Mouse (Mus musculus) embryo, embryonic 10 days (tissue): ENCODE data around the gene Shroom3.
"Not testable (repeated sequence)": the region's sequence is repeated elsewhere in the genome, so short reads cannot be mapped to it uniquely, and the experiment has no call there.

ENCODE experiments used
- DNase-seq: peaks from one replicate; pipeline ENCODE4 v3.0.0-alpha.2; 2015; ENCODE audit warnings: low spot score

Shroom3 gene

DNA sequence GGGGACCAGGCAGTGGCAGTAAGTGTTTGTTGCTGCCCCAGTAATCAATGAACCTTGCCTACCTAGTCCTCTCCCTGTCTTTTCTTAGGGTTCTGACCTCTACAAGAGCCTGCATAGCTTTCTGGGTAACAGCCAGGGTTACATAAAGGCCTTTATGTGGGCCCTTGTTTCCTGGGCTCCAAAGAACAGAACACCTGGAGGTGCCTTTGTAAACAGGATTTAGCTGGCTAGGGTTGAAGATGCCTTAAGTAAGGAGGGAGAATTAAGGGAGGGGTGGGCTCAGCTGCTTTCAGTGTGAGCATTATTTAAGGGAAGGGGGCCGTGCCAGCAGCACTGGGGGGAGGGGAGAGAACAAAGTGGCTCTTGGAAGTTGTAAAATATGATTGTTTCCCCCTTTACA is 210.5 kb downstream of the Shroom3 start:
- DNase-seq, result no peak

DNA sequence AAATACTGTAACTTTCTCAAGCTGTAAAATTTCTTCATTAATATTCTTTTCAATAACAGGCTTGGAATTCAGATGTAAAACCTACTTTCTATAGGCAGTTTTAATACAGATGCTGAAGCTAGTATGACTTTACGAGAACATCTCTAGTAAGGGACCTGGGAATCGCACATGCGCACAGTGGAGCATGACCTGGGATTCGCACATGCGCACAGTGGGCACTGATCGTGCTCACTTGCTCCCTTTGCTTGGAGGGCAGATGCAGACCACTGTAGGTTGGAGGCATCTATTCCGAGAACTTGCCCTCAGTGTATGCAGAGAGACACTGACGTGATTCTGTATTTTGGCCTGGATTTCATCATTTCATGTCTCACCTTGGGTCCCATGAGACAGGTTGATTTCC is 212.6 kb downstream of the Shroom3 start:
- no peak for DNase-seq

DNA sequence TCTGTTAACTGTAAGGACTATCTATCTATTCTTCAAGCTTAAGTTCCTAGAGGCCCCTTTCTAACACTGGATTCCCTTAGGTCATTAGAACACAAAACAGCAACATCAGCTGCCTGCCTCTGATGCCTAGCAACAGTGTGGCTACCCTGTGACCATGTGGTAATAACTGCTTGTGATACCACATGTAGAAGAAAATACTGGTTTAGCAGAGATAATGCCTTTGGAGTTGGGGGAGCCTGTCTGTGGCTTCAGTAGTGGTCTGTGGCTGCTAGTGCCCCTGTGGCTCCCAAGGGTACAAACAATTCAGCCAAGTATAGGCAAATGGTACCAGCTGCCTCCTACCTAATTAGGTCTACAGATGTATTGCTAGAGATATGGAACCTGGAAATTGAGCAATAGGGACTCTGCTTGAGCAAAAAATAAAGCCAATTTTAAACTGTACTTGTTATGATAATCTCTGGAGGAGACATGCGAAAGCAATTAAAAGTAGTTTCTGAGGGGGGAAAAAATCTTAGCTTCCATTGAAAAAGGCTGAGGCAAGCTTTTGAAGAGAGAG is 213.6 kb downstream of the Shroom3 start:
- peak; percentile 42 for DNase-seq

DNA sequence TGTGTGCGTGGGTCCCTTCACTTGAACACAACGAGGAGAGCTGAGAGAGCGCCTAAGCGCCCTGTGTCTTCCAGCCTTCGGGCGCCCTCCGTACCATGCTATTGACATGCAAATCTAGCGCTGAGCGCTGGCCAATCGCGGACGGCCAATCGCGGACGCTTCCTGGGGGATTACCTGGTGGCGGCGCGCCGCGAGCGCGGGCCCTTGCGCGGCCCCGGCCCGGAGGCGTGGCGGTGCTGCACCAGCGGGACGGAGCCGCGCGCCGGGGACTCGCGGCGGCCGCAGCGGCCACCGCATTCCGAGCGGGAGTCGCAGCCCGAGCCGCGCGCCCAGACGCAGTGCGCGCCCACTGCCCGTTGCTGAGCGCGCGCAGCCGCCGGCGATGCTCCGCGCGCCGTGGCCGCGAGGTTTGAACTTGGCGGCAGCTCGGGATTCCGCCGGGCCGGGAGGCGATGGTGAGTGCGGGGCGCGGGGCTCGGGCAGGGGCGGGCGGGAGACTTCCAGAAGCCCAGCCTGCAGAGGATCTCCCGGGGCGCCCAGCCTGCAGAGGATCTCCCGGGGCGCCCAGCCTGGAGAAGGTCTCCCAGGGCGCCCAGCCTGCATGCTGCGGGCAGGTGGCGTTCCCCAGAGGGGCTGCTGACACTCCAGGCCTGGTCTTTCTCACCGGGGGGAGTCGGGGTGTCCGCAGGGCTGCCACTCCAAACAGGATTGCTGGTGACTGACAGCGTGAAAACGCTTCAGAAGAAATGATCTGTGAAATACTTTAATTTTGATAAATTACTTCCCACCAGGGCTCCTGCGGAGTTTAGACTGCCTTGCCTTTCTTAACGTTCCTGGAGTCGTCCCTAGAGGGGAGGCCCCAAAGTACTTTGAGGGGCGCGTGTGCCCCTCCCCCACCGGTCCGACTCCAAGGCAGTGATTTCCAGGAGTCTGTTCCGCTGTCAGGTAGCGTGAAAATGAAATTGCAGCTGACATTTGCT is 214.8 kb downstream of the Shroom3 start:
- peak; percentile 92 for DNase-seq

DNA sequence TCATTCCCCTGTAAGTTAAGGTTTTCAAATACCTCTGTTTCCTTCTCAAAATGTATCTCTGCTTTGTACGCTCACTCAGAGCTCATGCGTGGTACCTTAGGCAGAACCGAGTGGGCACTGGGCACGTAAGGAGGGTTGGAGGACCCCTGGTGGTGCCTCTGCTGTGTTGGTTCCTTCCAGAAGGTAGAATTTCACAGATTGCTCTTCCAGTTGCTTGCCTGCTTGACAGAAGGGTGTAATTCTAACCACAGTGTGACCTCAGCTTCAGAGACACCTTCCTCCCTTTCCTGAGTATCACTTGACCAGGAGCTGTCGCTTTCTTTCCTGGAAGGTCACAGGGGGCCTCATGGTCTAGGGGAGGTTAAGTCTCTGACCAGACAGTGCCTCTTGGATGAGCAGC is 217.2 kb downstream of the Shroom3 start:
- peak; percentile 63 for DNase-seq

DNA sequence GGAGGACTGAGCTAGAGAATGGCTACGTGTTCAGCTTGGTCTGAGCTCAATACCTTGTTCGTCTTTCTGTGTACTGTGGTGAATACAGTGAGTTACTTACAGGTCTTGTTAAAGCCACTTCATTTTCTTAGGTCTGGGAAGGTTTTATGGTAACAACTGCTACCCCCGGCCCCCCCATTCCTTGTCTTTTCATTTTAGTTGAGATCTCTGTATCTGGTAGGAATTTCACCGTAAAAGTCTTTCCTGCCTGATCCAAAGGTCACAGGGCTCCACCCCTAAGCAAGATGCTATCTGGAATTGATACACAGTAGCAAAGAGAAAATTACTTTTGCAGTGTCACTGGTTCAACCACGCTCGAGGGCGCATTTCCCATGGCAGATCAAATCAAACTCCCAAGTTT is 218.6 kb downstream of the Shroom3 start:
- peak; percentile 38 for DNase-seq

DNA sequence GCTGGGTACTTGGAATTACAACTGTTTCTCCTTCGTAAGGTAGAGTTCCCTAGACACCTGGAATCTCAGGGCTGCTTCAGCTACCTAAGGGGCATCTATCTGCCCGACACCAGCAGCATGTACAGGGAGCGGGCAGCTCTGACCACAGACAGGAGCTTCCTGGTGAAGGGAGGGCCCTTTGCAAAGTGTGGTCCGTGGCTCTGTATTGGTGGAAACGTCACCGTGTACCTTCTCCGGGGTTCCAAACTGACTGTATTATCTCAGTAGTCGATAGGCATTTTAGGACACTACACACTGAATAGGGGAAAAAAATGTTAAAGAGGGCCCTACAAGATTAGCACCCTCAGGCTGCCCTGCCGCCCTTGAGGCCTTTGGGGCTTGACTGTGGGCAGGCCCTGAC is 221.9 kb downstream of the Shroom3 start:
- DNase-seq, result no peak

- DNase-seq, result peak; percentile 92
Observed at GRCm38 (mm10) chr5:92905594-92906008, 222.4 kb downstream of the Shroom3 start.

- DNase-seq, result no peak
Observed at GRCm38 (mm10) chr5:92908227-92908626, 225.0 kb downstream of the Shroom3 start.

DNA sequence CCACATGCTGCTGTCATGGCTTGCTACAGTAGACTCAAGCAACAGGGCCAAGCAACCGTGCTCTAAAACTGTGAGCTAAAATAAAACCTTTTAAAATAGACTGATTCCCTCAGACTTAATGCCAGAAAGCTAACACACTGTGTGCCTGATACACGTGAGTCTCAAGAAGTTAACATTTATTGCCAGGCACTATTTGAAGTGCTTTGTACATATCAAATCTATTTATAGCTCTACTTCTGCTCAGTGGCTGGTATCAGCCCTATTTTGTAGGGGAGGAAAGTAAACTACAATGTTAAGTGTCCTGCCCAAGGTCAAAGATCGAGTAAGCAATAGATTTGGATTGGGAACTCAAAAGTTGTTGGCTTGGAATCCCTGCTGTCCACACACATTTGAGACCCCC is 227.6 kb downstream of the Shroom3 start:
- no peak for DNase-seq

DNA sequence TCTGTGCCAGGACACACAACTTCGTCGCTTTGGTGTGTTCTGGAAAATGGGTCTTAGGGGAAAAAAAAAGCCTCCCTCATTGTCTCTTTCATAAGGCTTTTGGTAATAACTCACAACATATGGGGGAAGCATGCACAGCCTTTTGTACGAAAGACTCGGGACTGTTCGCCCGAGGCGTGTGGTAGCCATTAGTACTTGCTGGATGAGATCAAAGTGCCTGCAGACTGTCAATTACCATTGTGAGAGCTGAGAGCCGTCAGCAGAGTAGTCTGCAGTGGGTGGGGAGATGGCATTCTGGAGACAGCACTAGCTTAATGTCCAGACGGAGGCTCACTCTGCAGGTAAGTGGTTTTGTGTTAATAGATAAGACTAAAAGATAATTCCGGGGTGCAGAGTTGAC is 232.2 kb downstream of the Shroom3 start:
- DNase-seq, result peak; percentile 82

- DNase-seq, result no peak
Observed at GRCm38 (mm10) chr5:92917755-92918154, 234.5 kb downstream of the Shroom3 start.

GRCm38 (mm10) chr5:92918170-92918569 is 234.9 kb downstream of the Shroom3 start:
- DNase-seq, result peak; percentile 38

- DNase-seq, result no peak
Observed at GRCm38 (mm10) chr5:92918866-92919265, 235.6 kb downstream of the Shroom3 start.

- DNase-seq, result no peak
Observed at GRCm38 (mm10) chr5:92919390-92919789, 236.2 kb downstream of the Shroom3 start.

DNA sequence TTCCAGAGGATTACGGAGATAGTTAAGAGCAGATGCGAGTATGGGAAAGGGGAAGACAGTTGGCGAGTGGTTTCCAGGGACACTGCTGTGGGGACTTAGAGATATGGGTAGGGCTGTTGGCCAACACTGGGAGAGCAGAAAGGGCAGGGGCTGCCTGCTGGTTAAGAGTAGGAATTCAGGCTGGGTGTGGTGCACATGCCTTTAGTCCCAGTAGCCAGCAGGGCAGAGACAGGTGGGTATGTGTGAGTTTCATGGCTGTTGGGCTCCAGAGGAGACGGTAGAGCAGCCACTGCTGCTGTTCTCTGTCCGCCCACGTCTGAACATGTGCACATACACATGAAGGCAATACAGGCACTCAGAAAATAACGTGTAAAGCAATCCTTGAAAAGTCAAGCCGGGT is 237.7 kb downstream of the Shroom3 start:
- no peak for DNase-seq

DNA sequence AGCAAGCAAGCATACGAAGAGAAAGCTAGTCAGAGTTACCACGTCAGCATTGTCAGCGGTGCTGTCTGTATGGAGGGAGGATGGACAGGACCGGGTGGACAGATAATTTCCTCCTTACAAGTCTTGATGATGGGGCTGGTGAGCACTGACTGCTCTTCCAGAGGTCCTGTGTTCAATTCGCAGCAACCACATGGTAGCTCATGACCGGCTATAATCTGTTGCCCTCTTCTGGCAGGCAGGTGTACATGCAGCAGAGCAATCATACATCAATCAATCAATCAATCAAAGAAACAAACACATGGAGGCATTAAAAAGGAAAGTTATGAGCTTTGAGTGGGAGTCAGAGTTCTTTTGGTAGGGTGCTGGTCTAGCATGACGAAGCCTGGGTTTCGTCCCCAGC is 238.5 kb downstream of the Shroom3 start:
- DNase-seq, result no peak

DNA sequence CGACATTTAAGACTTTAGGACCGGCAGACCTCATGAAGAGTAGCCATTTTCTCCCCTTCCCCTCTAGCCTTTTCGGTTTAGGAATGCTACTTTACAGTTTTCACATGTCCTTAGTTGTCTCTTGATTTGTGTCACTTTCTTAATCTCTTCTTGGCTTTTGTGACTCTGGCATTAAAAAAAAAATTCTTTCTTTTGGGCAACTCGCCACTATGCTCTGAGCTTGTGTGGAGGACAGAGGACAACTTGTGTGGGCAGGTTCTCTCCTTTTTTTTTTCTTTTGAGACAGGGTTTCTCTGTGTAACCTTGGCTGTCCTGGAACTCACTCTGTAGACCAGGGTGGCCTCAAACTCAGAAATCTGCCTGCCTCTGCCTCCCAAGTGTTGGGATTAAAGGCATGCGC is 239.7 kb downstream of the Shroom3 start:
- DNase-seq, result not testable (repeated sequence)

DNA sequence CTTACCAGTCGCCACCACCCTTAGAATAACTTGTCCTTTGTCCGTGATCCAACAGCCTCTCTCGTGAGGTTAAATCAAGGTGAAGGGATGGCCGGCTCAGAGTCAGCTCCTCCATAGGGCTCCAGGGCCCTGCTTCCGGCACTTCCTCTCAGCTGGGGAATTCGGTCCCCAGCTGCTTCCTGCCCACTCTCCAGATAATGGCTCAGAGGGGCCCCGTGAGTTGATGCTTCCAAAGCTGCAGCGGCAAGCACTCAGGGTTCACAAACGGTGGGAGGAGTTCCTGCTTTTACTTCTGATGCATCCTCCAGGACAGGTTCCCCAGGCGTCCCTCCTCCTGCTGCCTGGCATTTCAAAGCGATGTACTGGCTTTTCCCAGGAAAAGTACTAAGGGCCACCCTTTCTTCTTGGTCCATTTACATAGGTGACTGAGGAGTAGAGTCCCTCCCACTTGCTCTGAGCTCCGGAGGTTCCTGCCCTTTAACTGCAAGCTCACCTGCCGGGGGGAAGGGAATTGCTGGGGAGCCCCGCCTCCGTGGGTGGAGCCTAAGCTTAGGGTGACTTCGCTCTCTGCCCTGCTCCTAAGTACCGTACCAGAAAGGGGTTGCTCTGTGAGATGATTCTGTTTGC is 241.7 kb downstream of the Shroom3 start:
- DNase-seq, result peak; percentile 68

DNA sequence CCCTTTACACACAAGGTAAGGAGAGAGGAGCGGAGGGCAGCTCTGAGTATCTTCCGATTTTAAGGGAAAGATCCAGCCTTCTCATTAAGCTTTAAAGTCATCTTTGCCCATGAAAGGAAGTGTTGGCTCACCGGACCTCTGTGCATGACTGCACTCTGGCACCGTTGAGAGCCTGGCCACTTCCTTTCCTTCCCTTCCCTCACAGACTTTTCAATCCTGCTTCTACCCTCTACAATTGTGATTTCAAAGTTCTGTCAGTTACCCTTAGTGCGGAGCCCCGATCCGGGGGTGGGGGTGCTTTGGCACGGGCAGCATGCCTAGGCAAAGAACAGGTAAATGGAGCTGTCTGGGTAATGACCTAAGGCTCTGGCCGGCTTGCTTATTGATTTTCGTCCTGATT is 244.4 kb downstream of the Shroom3 start:
- no peak for DNase-seq

DNA sequence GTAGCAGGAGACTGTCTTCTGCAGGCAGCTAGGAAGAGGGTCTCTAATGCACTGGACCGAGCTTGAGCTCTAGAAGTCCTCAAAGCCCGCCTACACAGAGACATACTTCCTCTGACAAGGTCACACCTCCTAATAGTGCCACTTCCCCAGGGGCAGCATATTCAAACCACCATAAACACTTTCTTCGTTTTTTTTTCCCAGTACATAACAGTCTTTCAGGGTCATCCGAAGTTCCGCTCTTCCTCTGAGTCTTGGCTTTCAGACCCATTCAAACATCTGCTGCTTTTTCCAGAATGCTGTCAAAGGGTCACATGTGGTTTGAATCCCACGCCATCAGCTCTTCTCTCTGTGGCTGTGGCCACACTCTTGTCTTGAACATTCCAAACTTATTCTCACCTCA is 247.3 kb downstream of the Shroom3 start:
- DNase-seq, result peak; percentile 44

DNA sequence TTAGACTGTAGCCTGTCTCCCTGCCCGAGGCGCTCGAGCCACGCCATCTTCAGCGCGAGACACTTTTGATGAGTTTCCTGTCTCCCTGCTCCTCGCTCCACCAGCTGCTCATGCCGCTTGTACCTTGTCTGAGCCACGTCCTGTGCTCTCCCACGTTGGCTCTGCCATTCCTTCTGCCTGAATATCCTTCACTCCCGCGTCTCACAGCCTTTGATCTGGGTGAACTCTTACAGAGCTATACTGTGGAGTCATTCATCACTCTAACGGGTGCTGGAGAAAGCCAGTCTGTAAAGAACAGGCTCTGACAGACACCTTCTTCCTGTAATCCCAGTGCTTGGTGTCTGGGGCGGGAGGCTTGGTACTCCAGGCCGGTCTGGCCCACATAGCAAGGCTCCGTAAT is 248.1 kb downstream of the Shroom3 start:
- DNase-seq, result peak; percentile 69

- no peak for DNase-seq
Observed at GRCm38 (mm10) chr5:92933010-92933409, 249.8 kb downstream of the Shroom3 start.
